Mouse (Mus musculus) lung, postnatal 0 days (tissue): ENCODE data around the gene 1700001C19Rik.

Experiments
- CTCF ChIP-seq: IDR thresholded peaks from 2 replicates; pipeline ENCODE4 v1.5.1; 2016; ENCODE audit warnings: antibody characterized with exemption, mild to moderate bottlenecking
- EP300 ChIP-seq: IDR thresholded peaks from 2 replicates; pipeline ENCODE4 v1.6.1; 2016; ENCODE audit warnings: antibody characterized with exemption, mild to moderate bottlenecking, control low read depth

GRCm38 (mm10) chr17:47458936-47459335 lies 21.8 kb upstream of the 1700001C19Rik start:
- TF ChIP-seq EP300 (no peak), CTCF (no peak)
